Mouse (Mus musculus) intestine, embryonic 15.5 days (tissue): ENCODE measurements at regions not wholly inside any gene's neighbourhood (a gene's known extent, or its start where the extent isn't known, plus 50 kb on each side); places are given as distances from the start of the nearest gene placed in this dataset.
A peak's percentile ranks its signal among the peaks of the same experiment; 100 is the strongest.

Experiments used
- ATAC-seq: fragments of 200-750 bp; cut with Nextera tagmentation; 2 replicates; pipeline ENCODE4 v1.8.0; 2017; ENCODE audit warnings: moderate TSS enrichment, moderate library complexity
- H3K27ac ChIP-seq: fragments of 300-500 bp; sonication (generic); 2 replicates; pipeline ENCODE4 v1.5.1; 2015; ENCODE audit warnings: mild to moderate bottlenecking, inconsistent platforms
- H3K27me3 ChIP-seq: fragments of 300-500 bp; sonication (generic); replicated peaks from 2 replicates; pipeline ENCODE4 v1.6.1; 2015; ENCODE audit warnings: inconsistent platforms
- H3K36me3 ChIP-seq: fragments of 300-500 bp; sonication (generic); 2 replicates; pipeline ENCODE4 v1.6.1; 2015; ENCODE audit warnings: inconsistent platforms
- H3K4me1 ChIP-seq: fragments of 300-500 bp; sonication (generic); replicated peaks from 2 replicates; pipeline ENCODE4 v1.6.1; 2015; ENCODE audit warnings: inconsistent platforms
- H3K4me2 ChIP-seq: fragments of 300-500 bp; sonication (generic); replicated peaks from 2 replicates; pipeline ENCODE4 v1.6.1; 2015; ENCODE audit warnings: mild to moderate bottlenecking, inconsistent platforms
- H3K4me3 ChIP-seq: fragments of 300-500 bp; sonication (generic); replicated peaks from 2 replicates; pipeline ENCODE4 v1.5.1; 2015; ENCODE audit warnings: inconsistent platforms
- H3K9ac ChIP-seq: fragments of 300-500 bp; sonication (generic); 2 replicates; pipeline ENCODE4 v1.6.1; 2015; ENCODE audit warnings: inconsistent platforms
- H3K9me3 ChIP-seq: fragments of 300-500 bp; sonication (generic); 2 replicates; pipeline ENCODE4 v1.6.1; 2016; ENCODE audit warnings: inconsistent platforms
- WGBS: fragments of 180-500 bp; shearing (Covaris S2); methylation state at CpG from one replicate; pipeline ENCODE4 v1.1.7; 2015; 5-methylcytosine and 5-hydroxymethylcytosine counted together

GRCm38 (mm10) chr17:31782251-31782650, 73.4 kb downstream of the Sik1 start:
- ATAC-seq = no peak
- 72% methylated on average over 6 of the region's 6 CpGs for WGBS

GRCm38 (mm10) chr17:31783071-31783470, 72.5 kb downstream of the Sik1 start:
- no peaks in the 10 kb centered on the region for H3K9me3 ChIP-seq
- no peaks in the 10 kb centered on the region for H3K27me3 ChIP-seq
- ATAC-seq = no peak
- H3K4me2 ChIP-seq = no peak overlapping the region
- no peak overlapping the region for H3K9ac ChIP-seq
- 93% methylated on average over 5 of the region's 5 CpGs for WGBS
- H3K27ac ChIP-seq = no peak overlapping the region
- H3K4me3 ChIP-seq = no peak overlapping the region
- no peaks in the 10 kb centered on the region for H3K36me3 ChIP-seq
- peaks cover 13% of the 10 kb centered on the region for H3K4me1 ChIP-seq

More at GRCm38 (mm10) chr17:31782251-31782650, 73.4 kb downstream of the Sik1 start:
- Histone ChIP-seq H3K9ac (no peak overlapping the region), H3K4me2 (no peak overlapping the region), H3K4me1 (peaks cover 21% of the 10 kb centered on the region), H3K27me3 (no peaks in the 10 kb centered on the region), H3K9me3 (no peaks in the 10 kb centered on the region), H3K4me3 (no peak overlapping the region), H3K36me3 (no peaks in the 10 kb centered on the region), H3K27ac (no peak overlapping the region)

- no peak for ATAC-seq
- no peak overlapping the region for H3K4me2 ChIP-seq
- 80% methylated on average over 3 of the region's 3 CpGs for WGBS
Measured at GRCm38 (mm10) chr17:31788316-31788715, 67.3 kb downstream of the Sik1 start.

GRCm38 (mm10) chr17:31789068-31789583, 66.5 kb downstream of the Sik1 start:
- 77% methylated on average over 9 of the region's 9 CpGs for WGBS
- ATAC-seq = no peak

More at GRCm38 (mm10) chr17:31788316-31788715, 67.3 kb downstream of the Sik1 start:
- H3K27me3 ChIP-seq = no peaks in the 10 kb centered on the region
- no peak overlapping the region for H3K27ac ChIP-seq
- H3K9me3 ChIP-seq = no peaks in the 10 kb centered on the region
- H3K4me1 ChIP-seq = peaks cover 20% of the 10 kb centered on the region
- no peaks in the 10 kb centered on the region for H3K36me3 ChIP-seq
- no peak overlapping the region for H3K9ac ChIP-seq
- H3K4me3 ChIP-seq = no peak overlapping the region

GRCm38 (mm10) chr17:31789906-31790279, 65.7 kb downstream of the Sik1 start:
- H3K27ac ChIP-seq = no peak overlapping the region; the same call in 1 of the 2 replicates
- no peak for ATAC-seq

More at GRCm38 (mm10) chr17:31789068-31789583, 66.5 kb downstream of the Sik1 start:
- H3K9me3 ChIP-seq = no peaks in the 10 kb centered on the region
- no peak overlapping the region for H3K4me2 ChIP-seq
- no peaks in the 10 kb centered on the region for H3K36me3 ChIP-seq
- H3K4me3 ChIP-seq = no peak overlapping the region
- no peak overlapping the region for H3K27ac ChIP-seq
- no peaks in the 10 kb centered on the region for H3K27me3 ChIP-seq
- no peak overlapping the region for H3K9ac ChIP-seq
- peaks cover 20% of the 10 kb centered on the region for H3K4me1 ChIP-seq

GRCm38 (mm10) chr17:31790280-31791063, 65.1 kb downstream of the Sik1 start:
- no peaks in the 10 kb centered on the region for H3K27me3 ChIP-seq
- ATAC-seq = peak; percentile 57
- peaks cover 20% of the 10 kb centered on the region for H3K4me1 ChIP-seq
- no peak overlapping the region for H3K27ac ChIP-seq
- WGBS = 23% methylated on average over 22 of the region's 22 CpGs
- no peaks in the 10 kb centered on the region for H3K9me3 ChIP-seq
- no peaks in the 10 kb centered on the region for H3K36me3 ChIP-seq
- no peak overlapping the region for H3K9ac ChIP-seq
- H3K4me2 ChIP-seq = no peak overlapping the region; the same call in 1 of the 2 replicates
- H3K4me3 ChIP-seq = no peak overlapping the region

More at GRCm38 (mm10) chr17:31789906-31790279, 65.7 kb downstream of the Sik1 start:
- no peak overlapping the region for H3K4me3 ChIP-seq
- WGBS = 25% methylated on average over 5 of the region's 5 CpGs
- no peak overlapping the region for H3K9ac ChIP-seq
- no peaks in the 10 kb centered on the region for H3K36me3 ChIP-seq
- H3K4me1 ChIP-seq = peaks cover 20% of the 10 kb centered on the region
- no peaks in the 10 kb centered on the region for H3K27me3 ChIP-seq
- H3K4me2 ChIP-seq = no peak overlapping the region
- no peaks in the 10 kb centered on the region for H3K9me3 ChIP-seq

- H3K4me1 ChIP-seq = peaks cover 20% of the 10 kb centered on the region
- H3K4me2 ChIP-seq = no peak overlapping the region
- WGBS = 95% methylated on average over 17 of the region's 17 CpGs
- H3K9ac ChIP-seq = no peak overlapping the region
- H3K36me3 ChIP-seq = no peaks in the 10 kb centered on the region
- H3K27me3 ChIP-seq = no peaks in the 10 kb centered on the region
- no peak overlapping the region for H3K4me3 ChIP-seq
- H3K9me3 ChIP-seq = no peaks in the 10 kb centered on the region
- H3K27ac ChIP-seq = no peak overlapping the region
- ATAC-seq = no peak
Measured at GRCm38 (mm10) chr17:31791656-31792055, 63.9 kb downstream of the Sik1 start.

GRCm38 (mm10) chr17:31793040-31793439, 62.6 kb downstream of the Sik1 start:
- peaks cover 20% of the 10 kb centered on the region for H3K4me1 ChIP-seq
- no peak overlapping the region for H3K4me3 ChIP-seq
- H3K4me2 ChIP-seq = no peak overlapping the region
- H3K27ac ChIP-seq = no peak overlapping the region
- H3K36me3 ChIP-seq = no peaks in the 10 kb centered on the region
- no peaks in the 10 kb centered on the region for H3K27me3 ChIP-seq
- WGBS = 86% methylated on average over 5 of the region's 5 CpGs
- H3K9me3 ChIP-seq = no peaks in the 10 kb centered on the region
- ATAC-seq = no peak
- H3K9ac ChIP-seq = no peak overlapping the region

GRCm38 (mm10) chr17:31793521-31793920, 62.1 kb downstream of the Sik1 start:
- H3K27ac ChIP-seq = no peak overlapping the region
- H3K4me1 ChIP-seq = peaks cover 20% of the 10 kb centered on the region

GRCm38 (mm10) chr17:31793964-31794363, 61.6 kb downstream of the Sik1 start:
- Histone ChIP-seq H3K4me2 (no peak overlapping the region), H3K36me3 (no peaks in the 10 kb centered on the region), H3K9ac (no peak overlapping the region), H3K9me3 (no peaks in the 10 kb centered on the region), H3K27ac (no peak overlapping the region), H3K27me3 (no peaks in the 10 kb centered on the region), H3K4me1 (peaks cover 19% of the 10 kb centered on the region), H3K4me3 (no peak overlapping the region)
- 75% methylated on average over 4 of the region's 4 CpGs for WGBS
- ATAC-seq = no peak

More at GRCm38 (mm10) chr17:31793521-31793920, 62.1 kb downstream of the Sik1 start:
- WGBS = 65% methylated on average over 10 of the region's 10 CpGs
- Histone ChIP-seq H3K4me2 (no peak overlapping the region), H3K4me3 (no peak overlapping the region), H3K27me3 (no peaks in the 10 kb centered on the region), H3K36me3 (no peaks in the 10 kb centered on the region), H3K9ac (no peak overlapping the region), H3K9me3 (no peaks in the 10 kb centered on the region)
- no peak for ATAC-seq
